Mouse (Mus musculus) retina, adult 2 months (tissue): ENCODE measurements at regions not wholly inside any gene's neighbourhood (a gene's known extent, or its start where the extent isn't known, plus 50 kb on each side); places are given as distances from the start of the nearest gene placed in this dataset.
A peak's percentile ranks its signal among the peaks of the same experiment; 100 is the strongest.

Experiments used
- DNase-seq: peaks from one replicate; pipeline ENCODE4 v3.0.0-alpha.2; 2012; ENCODE audit warnings: low read depth, low spot score

- no peak for DNase-seq
Measured at GRCm38 (mm10) chr2:47945061-47945460, 868.8 kb upstream of the Acvr2a start.

- no peak for DNase-seq
Measured at GRCm38 (mm10) chr2:47991132-47991531, 822.8 kb upstream of the Acvr2a start.

GRCm38 (mm10) chr2:47994185-47994584, 819.7 kb upstream of the Acvr2a start:
- no peak for DNase-seq

GRCm38 (mm10) chr2:48001230-48001629, 812.7 kb upstream of the Acvr2a start:
- no peak for DNase-seq

- DNase-seq: peak; percentile 36
Measured at GRCm38 (mm10) chr2:48001800-48002507, 812.0 kb upstream of the Acvr2a start.

- DNase-seq: no peak
Measured at GRCm38 (mm10) chr2:48010308-48010707, 803.6 kb upstream of the Acvr2a start.

- no peak for DNase-seq
Measured at GRCm38 (mm10) chr2:48027559-48027958, 786.4 kb upstream of the Acvr2a start.

- DNase-seq: no peak
Measured at GRCm38 (mm10) chr2:48061375-48061774, 752.5 kb upstream of the Acvr2a start.

- no peak for DNase-seq
Measured at GRCm38 (mm10) chr2:48063436-48063835, 750.5 kb upstream of the Acvr2a start.

GRCm38 (mm10) chr2:48065162-48065561, 748.7 kb upstream of the Acvr2a start:
- no peak for DNase-seq

GRCm38 (mm10) chr2:48082120-48082799, 731.6 kb upstream of the Acvr2a start:
- no peak for DNase-seq

GRCm38 (mm10) chr2:48098287-48098686, 715.6 kb upstream of the Acvr2a start:
- no peak for DNase-seq

- DNase-seq: no peak
Measured at GRCm38 (mm10) chr2:48098931-48099531, 714.9 kb upstream of the Acvr2a start.

- no peak for DNase-seq
Measured at GRCm38 (mm10) chr2:48123662-48124061, 690.2 kb upstream of the Acvr2a start.

- no peak for DNase-seq
Measured at GRCm38 (mm10) chr2:48138051-48138611, 675.8 kb upstream of the Acvr2a start.

GRCm38 (mm10) chr2:48141281-48141680, 672.6 kb upstream of the Acvr2a start:
- DNase-seq: no peak

GRCm38 (mm10) chr2:48154706-48155105, 659.2 kb upstream of the Acvr2a start:
- no peak for DNase-seq

GRCm38 (mm10) chr2:48172626-48173025, 641.3 kb upstream of the Acvr2a start:
- no peak for DNase-seq

GRCm38 (mm10) chr2:48186161-48186560, 627.7 kb upstream of the Acvr2a start:
- DNase-seq: no peak

- DNase-seq: no peak
Measured at GRCm38 (mm10) chr2:48186609-48187008, 627.3 kb upstream of the Acvr2a start.

- DNase-seq: no peak
Measured at GRCm38 (mm10) chr2:48211804-48212203, 602.1 kb upstream of the Acvr2a start.

GRCm38 (mm10) chr2:48220771-48221170, 593.1 kb upstream of the Acvr2a start:
- no peak for DNase-seq
